Mouse (Mus musculus): ENCODE results near the gene Lamc1. TPM values are rescaled to one million over a fixed set of nuclear protein-coding genes. Genes with fewer than 3 reads are reported as not detected.

The Lamc1 gene
- polyA plus RNA-seq, 1 experiment from 2014 or later: 26.5 TPM

GRCm38 (mm10) chr1:153268306-153268705 lies 64.3 kb downstream of the Lamc1 start:
- ATAC-seq (ENCODE audit: low FRiP score): no peak
- peaks cover 18% of the 10 kb centered on the region for H3K4me1 ChIP-seq (ENCODE audit: control insufficient read depth, insufficient read depth, low read length)
- 96% methylated on average over 7 of the region's 7 CpGs for WGBS

GRCm38 (mm10) chr1:153267730-153268129 lies 64.9 kb downstream of the Lamc1 start:
- H3K9ac ChIP-seq (ENCODE audit: low read length): no peak overlapping the region

More at GRCm38 (mm10) chr1:153268306-153268705, 64.3 kb downstream of the Lamc1 start:
- Histone ChIP-seq H3K27ac (ENCODE audit: low read depth, low read length) (no peak overlapping the region), H3K9me3 (ENCODE audit: control insufficient read depth, low read length) (no peaks in the 10 kb centered on the region), H3K27me3 (ENCODE audit: control insufficient read depth, insufficient read depth, low read length) (no peaks in the 10 kb centered on the region), H3K4me2 (no peak overlapping the region), H3K36me3 (ENCODE audit: control insufficient read depth, insufficient read depth, low read length) (no peaks in the 10 kb centered on the region), H3K9ac (ENCODE audit: low read length) (no peak overlapping the region), H3K4me3 (ENCODE audit: low read depth, low read length) (no peak overlapping the region)
- no peak for DNase-seq (ENCODE audit: low spot score, missing footprints)

GRCm38 (mm10) chr1:153266891-153267290 lies 65.7 kb downstream of the Lamc1 start:
- H3K9me3 ChIP-seq (ENCODE audit: control insufficient read depth, low read length): no peaks in the 10 kb centered on the region
- no peak overlapping the region for H3K4me2 ChIP-seq
- no peak overlapping the region for H3K4me3 ChIP-seq (ENCODE audit: low read depth, low read length)
- H3K27ac ChIP-seq (ENCODE audit: low read depth, low read length): no peak overlapping the region
- no peaks in the 10 kb centered on the region for H3K27me3 ChIP-seq (ENCODE audit: control insufficient read depth, insufficient read depth, low read length)
- H3K4me1 ChIP-seq (ENCODE audit: control insufficient read depth, insufficient read depth, low read length): peaks cover 18% of the 10 kb centered on the region
- no peaks in the 10 kb centered on the region for H3K36me3 ChIP-seq (ENCODE audit: control insufficient read depth, insufficient read depth, low read length)
- DNase-seq (ENCODE audit: low spot score, missing footprints): no peak
- WGBS: 48% methylated on average over 5 of the region's 5 CpGs
- H3K9ac ChIP-seq (ENCODE audit: low read length): no peak overlapping the region
- no peak for ATAC-seq (ENCODE audit: low FRiP score)

More at GRCm38 (mm10) chr1:153267730-153268129, 64.9 kb downstream of the Lamc1 start:
- DNase-seq (ENCODE audit: low spot score, missing footprints) (no peak), ATAC-seq (ENCODE audit: low FRiP score) (no peak)
- Histone ChIP-seq H3K4me3 (ENCODE audit: low read depth, low read length) (no peak overlapping the region), H3K9me3 (ENCODE audit: control insufficient read depth, low read length) (no peaks in the 10 kb centered on the region), H3K27me3 (ENCODE audit: control insufficient read depth, insufficient read depth, low read length) (no peaks in the 10 kb centered on the region), H3K4me1 (ENCODE audit: control insufficient read depth, insufficient read depth, low read length) (peaks cover 18% of the 10 kb centered on the region), H3K4me2 (no peak overlapping the region), H3K27ac (ENCODE audit: low read depth, low read length) (no peak overlapping the region), H3K36me3 (ENCODE audit: control insufficient read depth, insufficient read depth, low read length) (no peaks in the 10 kb centered on the region)
- WGBS: 85% methylated on average over 7 of the region's 7 CpGs

- no peaks in the 10 kb centered on the region for H3K9me3 ChIP-seq (ENCODE audit: control insufficient read depth, low read length)
- DNase-seq (ENCODE audit: low spot score, missing footprints): no peak
- H3K9ac ChIP-seq (ENCODE audit: low read length): no peak overlapping the region
- H3K4me3 ChIP-seq (ENCODE audit: low read depth, low read length): no peak overlapping the region
- no peaks in the 10 kb centered on the region for H3K36me3 ChIP-seq (ENCODE audit: control insufficient read depth, insufficient read depth, low read length)
- peaks cover 18% of the 10 kb centered on the region for H3K4me1 ChIP-seq (ENCODE audit: control insufficient read depth, insufficient read depth, low read length)
- WGBS: 71% methylated on average over 7 of the region's 7 CpGs
- no peak for ATAC-seq (ENCODE audit: low FRiP score)
- no peak overlapping the region for H3K4me2 ChIP-seq
- H3K27me3 ChIP-seq (ENCODE audit: control insufficient read depth, insufficient read depth, low read length): no peaks in the 10 kb centered on the region
- no peak overlapping the region for H3K27ac ChIP-seq (ENCODE audit: low read depth, low read length)
Measured at GRCm38 (mm10) chr1:153265579-153265978, 67.0 kb downstream of the Lamc1 start.

GRCm38 (mm10) chr1:153265066-153265465 lies 67.5 kb downstream of the Lamc1 start:
- no peak for ATAC-seq (ENCODE audit: low FRiP score)
- Histone ChIP-seq H3K27me3 (ENCODE audit: control insufficient read depth, insufficient read depth, low read length) (no peaks in the 10 kb centered on the region), H3K9me3 (ENCODE audit: control insufficient read depth, low read length) (no peaks in the 10 kb centered on the region), H3K4me1 (ENCODE audit: control insufficient read depth, insufficient read depth, low read length) (peaks cover 18% of the 10 kb centered on the region), H3K4me3 (ENCODE audit: low read depth, low read length) (no peak overlapping the region), H3K4me2 (no peak overlapping the region), H3K9ac (ENCODE audit: low read length) (no peak overlapping the region), H3K36me3 (ENCODE audit: control insufficient read depth, insufficient read depth, low read length) (no peaks in the 10 kb centered on the region), H3K27ac (ENCODE audit: low read depth, low read length) (no peak overlapping the region)
- WGBS: 32% methylated on average over 7 of the region's 7 CpGs
- DNase-seq (ENCODE audit: low spot score, missing footprints): no peak

- Histone ChIP-seq H3K9ac (ENCODE audit: low read length) (no peak overlapping the region), H3K27ac (ENCODE audit: low read depth, low read length) (no peak overlapping the region), H3K4me1 (ENCODE audit: control insufficient read depth, insufficient read depth, low read length) (peaks cover 3% of the 10 kb centered on the region), H3K4me3 (ENCODE audit: low read depth, low read length) (no peak overlapping the region), H3K36me3 (ENCODE audit: control insufficient read depth, insufficient read depth, low read length) (no peaks in the 10 kb centered on the region), H3K4me2 (no peak overlapping the region), H3K27me3 (ENCODE audit: control insufficient read depth, insufficient read depth, low read length) (no peaks in the 10 kb centered on the region), H3K9me3 (ENCODE audit: control insufficient read depth, low read length) (no peaks in the 10 kb centered on the region)
- no peak for DNase-seq (ENCODE audit: low spot score, missing footprints)
- ATAC-seq (ENCODE audit: low FRiP score): no peak
- 72% methylated on average over 5 of the region's 5 CpGs for WGBS
Measured at GRCm38 (mm10) chr1:153259752-153260300, 72.8 kb downstream of the Lamc1 start.

GRCm38 (mm10) chr1:153252540-153253210 lies 79.9 kb downstream of the Lamc1 start:
- peaks cover 14% of the 10 kb centered on the region for H3K36me3 ChIP-seq (ENCODE audit: control insufficient read depth, insufficient read depth, low read length)
- H3K4me1 ChIP-seq (ENCODE audit: control insufficient read depth, insufficient read depth, low read length): no peaks in the 10 kb centered on the region
- H3K27ac ChIP-seq (ENCODE audit: low read depth, low read length): no peak overlapping the region
- no peaks in the 10 kb centered on the region for H3K27me3 ChIP-seq (ENCODE audit: control insufficient read depth, insufficient read depth, low read length)
- peaks cover 4% of the 10 kb centered on the region; the same call in 1 of the 2 replicates for H3K9me3 ChIP-seq (ENCODE audit: control insufficient read depth, low read length)
- 96% methylated on average over 4 of the region's 4 CpGs for WGBS
- no peak overlapping the region for H3K4me2 ChIP-seq
- no peak overlapping the region for H3K9ac ChIP-seq (ENCODE audit: low read length)
- no peak overlapping the region for H3K4me3 ChIP-seq (ENCODE audit: low read depth, low read length)
- DNase-seq (ENCODE audit: low spot score, missing footprints): no peak
- ATAC-seq (ENCODE audit: low FRiP score): no peak

GRCm38 (mm10) chr1:153251590-153252206 lies 80.9 kb downstream of the Lamc1 start:
- H3K4me2 ChIP-seq: no peak overlapping the region
- peaks cover 16% of the 10 kb centered on the region for H3K36me3 ChIP-seq (ENCODE audit: control insufficient read depth, insufficient read depth, low read length)
- H3K27ac ChIP-seq (ENCODE audit: low read depth, low read length): no peak overlapping the region
- WGBS: 96% methylated on average over 12 of the region's 12 CpGs
- no peak for DNase-seq (ENCODE audit: low spot score, missing footprints)
- no peak overlapping the region for H3K4me3 ChIP-seq (ENCODE audit: low read depth, low read length)
- ATAC-seq (ENCODE audit: low FRiP score): no peak
- no peaks in the 10 kb centered on the region for H3K4me1 ChIP-seq (ENCODE audit: control insufficient read depth, insufficient read depth, low read length)
- H3K9me3 ChIP-seq (ENCODE audit: control insufficient read depth, low read length): peaks cover 4% of the 10 kb centered on the region; the same call in 1 of the 2 replicates
- H3K9ac ChIP-seq (ENCODE audit: low read length): no peak overlapping the region
- no peaks in the 10 kb centered on the region for H3K27me3 ChIP-seq (ENCODE audit: control insufficient read depth, insufficient read depth, low read length)

- ATAC-seq (ENCODE audit: low FRiP score) (no peak), DNase-seq (ENCODE audit: low spot score, missing footprints) (no peak)
- no peak overlapping the region for H3K4me2 ChIP-seq
- peaks cover 10% of the 10 kb centered on the region for H3K36me3 ChIP-seq (ENCODE audit: control insufficient read depth, insufficient read depth, low read length)
- H3K9me3 ChIP-seq (ENCODE audit: control insufficient read depth, low read length): no peaks in the 10 kb centered on the region
- H3K27ac ChIP-seq (ENCODE audit: low read depth, low read length): no peak overlapping the region
- H3K4me3 ChIP-seq (ENCODE audit: low read depth, low read length): no peak overlapping the region
- WGBS: 89% methylated on average over 7 of the region's 7 CpGs
- no peak overlapping the region for H3K9ac ChIP-seq (ENCODE audit: low read length)
- no peaks in the 10 kb centered on the region for H3K4me1 ChIP-seq (ENCODE audit: control insufficient read depth, insufficient read depth, low read length)
- no peaks in the 10 kb centered on the region for H3K27me3 ChIP-seq (ENCODE audit: control insufficient read depth, insufficient read depth, low read length)
Measured at GRCm38 (mm10) chr1:153241346-153241745, 91.2 kb downstream of the Lamc1 start.
